10 mouse cellular contexts compared by ENCODE assay signal in genomic region chr15:79194048-79194447, GRCm38 (mm10). TPM values are rescaled to one million over a fixed set of nuclear protein-coding genes. Genes with fewer than 3 reads are reported as not detected.
DNase-seq lines count a peak whose midpoint lies in the region; ATAC-seq and TF ChIP-seq lines count a peak whose summit lies in the region.
"Had no signal": no experiment of that assay in that cellular context is flagged by ENCODE, and none has a peak within 500 bp of the region (broad histone marks: within the 10 kb centered on the region; RNA-seq: fewer than 3 reads in every experiment).

No protein-coding gene starts in this region.

- peaks cover 19% of the 10 kb centered on the region for H3K4me1 ChIP-seq in forebrain, embryonic 11.5 days (replicated peaks; ENCODE audit: control insufficient read depth, insufficient read depth, low read length)
- peaks cover 18% of the 10 kb centered on the region for H3K4me1 ChIP-seq in limb, embryonic 13.5 days
- H3K4me1 ChIP-seq in stomach, embryonic 15.5 days: 0 out of 2 replicates have a peak, but pooled peaks cover 12% of the 10 kb centered on the region

- H3K36me3 ChIP-seq in forebrain, embryonic 11.5 days (ENCODE audit: control insufficient read depth, insufficient read depth, low read length): no peaks in the 10 kb centered on the region
- H3K36me3 ChIP-seq in limb, embryonic 13.5 days: no peaks in the 10 kb centered on the region
- H3K36me3 ChIP-seq in stomach, embryonic 15.5 days: no peaks in the 10 kb centered on the region
- H3K36me3 ChIP-seq: kidney, embryonic 15.5 days had no signal

- H3K4me2 ChIP-seq in forebrain, embryonic 11.5 days (ENCODE audit: low read depth, low read length, severe bottlenecking): no peak overlapping the region
- no peak overlapping the region for H3K4me2 ChIP-seq in limb, embryonic 13.5 days (replicated peaks)
- H3K4me2 ChIP-seq in stomach, embryonic 15.5 days: no peak overlapping the region

- TF ChIP-seq CTCF in layer of hippocampus, adult 2 months (conservative IDR thresholded peaks at IDR 0.05): no peak

- H3K9me3 ChIP-seq in forebrain, embryonic 11.5 days (ENCODE audit: control insufficient read depth, low read length): no peaks in the 10 kb centered on the region
- H3K9me3 ChIP-seq in limb, embryonic 13.5 days: no peaks in the 10 kb centered on the region
- H3K9me3 ChIP-seq in stomach, embryonic 15.5 days: no peaks in the 10 kb centered on the region
- H3K9me3 ChIP-seq: kidney, embryonic 15.5 days had no signal

- DNase-seq in layer of hippocampus, adult 2 months (ENCODE audit: low spot score in 2 of 2): no peak
- DNase-seq in layer of hippocampus, adult 11-12 months (ENCODE audit: low spot score): no peak
- no peak for DNase-seq in forebrain, embryonic 11.5 days (ENCODE audit: low spot score)
- DNase-seq in thymus, postnatal 4 days: no peak
- DNase-seq in B cell, adult 2 months: no peak
- DNase-seq: adrenal gland, postnatal 10 days; cerebellum, postnatal 14 days had no signal

- H3K4me3 ChIP-seq in layer of hippocampus, adult 2 months: no peak overlapping the region
- H3K4me3 ChIP-seq in forebrain, embryonic 11.5 days (ENCODE audit: low read depth, low read length): no peak overlapping the region
- H3K4me3 ChIP-seq in limb, embryonic 13.5 days: no peak overlapping the region
- no peak overlapping the region for H3K4me3 ChIP-seq in stomach, embryonic 15.5 days (replicated peaks)
- H3K4me3 ChIP-seq: kidney, embryonic 15.5 days had no signal

- ATAC-seq in forebrain, embryonic 11.5 days (replicated peaks; ENCODE audit: low FRiP score): no peak
- ATAC-seq in limb, embryonic 13.5 days (ENCODE audit: low FRiP score, low read depth): no peak
- no peak for ATAC-seq in stomach, embryonic 15.5 days (ENCODE audit: insufficient read depth, low FRiP score, low read depth)

- WGBS in forebrain, embryonic 11.5 days: 89% methylated on average over 9 of the region's 9 CpGs
- 74% methylated on average over 9 of the region's 9 CpGs for WGBS in limb, embryonic 13.5 days
- WGBS in stomach, embryonic 15.5 days: 67% methylated on average over 9 of the region's 9 CpGs

- no peaks in the 10 kb centered on the region for H3K27me3 ChIP-seq in forebrain, embryonic 11.5 days (ENCODE audit: control insufficient read depth, insufficient read depth, low read length)
- no peaks in the 10 kb centered on the region for H3K27me3 ChIP-seq in limb, embryonic 13.5 days
- H3K27me3 ChIP-seq in stomach, embryonic 15.5 days (replicated peaks): no peaks in the 10 kb centered on the region

- H3K9ac ChIP-seq in forebrain, embryonic 11.5 days (ENCODE audit: low read length): peak overlapping the region; percentile 65; the same call in 1 of the 2 replicates
- H3K9ac ChIP-seq in limb, embryonic 13.5 days: peak overlapping the region; percentile 55; the same call in 1 of the 2 replicates
- H3K9ac ChIP-seq in stomach, embryonic 15.5 days: no peak overlapping the region
- H3K9ac ChIP-seq: kidney, embryonic 15.5 days had no signal

- H3K27ac ChIP-seq in layer of hippocampus, adult 2 months: peak overlapping the region; percentile 87
- H3K27ac ChIP-seq in forebrain, embryonic 11.5 days (ENCODE audit: low read depth, low read length): peak overlapping the region; percentile 92
- H3K27ac ChIP-seq in limb, embryonic 13.5 days: 0 out of 2 replicates have a peak overlapping the region, but pooled peaks have one; percentile 80
- peak overlapping the region; percentile 81 for H3K27ac ChIP-seq in stomach, embryonic 15.5 days

RNA-seq across cellular contexts. Expression of gene Sox10, which starts 29.0 kb away (rescaled TPM):
- total RNA-seq in layer of hippocampus, adult 2 months (2021): 10 to 100 TPM; 27.7 to 30.4 TPM
- 1.3 and 1.4 TPM in 2 replicates for polyA plus RNA-seq in forebrain, embryonic 11.5 days (2014; fragmentation: Nextera tagmentation; extraction: Ambion mirVana)
- polyA plus RNA-seq in limb, embryonic 13.5 days (2015; fragmentation: Nextera tagmentation; extraction: Ambion mirVana): 5.9 and 6.3 TPM in 2 replicates
- polyA plus RNA-seq in stomach, embryonic 15.5 days (2015; fragmentation: Nextera tagmentation; extraction: Ambion mirVana): 9.1 and 9.7 TPM in 2 replicates

RNA-seq across cellular contexts. Expression of gene Pick1, which starts 34.9 kb away (rescaled TPM):
- total RNA-seq in layer of hippocampus, adult 2 months (2021): 10 to 100 TPM; 46.1 to 49.7 TPM
- 29.0 and 32.4 TPM in 2 replicates for polyA plus RNA-seq in forebrain, embryonic 11.5 days (2014; fragmentation: Nextera tagmentation; extraction: Ambion mirVana)
- 52.7 and 57.4 TPM in 2 replicates for polyA plus RNA-seq in limb, embryonic 13.5 days (2015; fragmentation: Nextera tagmentation; extraction: Ambion mirVana)
- polyA plus RNA-seq in stomach, embryonic 15.5 days (2015; fragmentation: Nextera tagmentation; extraction: Ambion mirVana): 47.6 and 51.4 TPM in 2 replicates

RNA-seq across cellular contexts. Expression of gene Gm49486, which starts 35.1 kb away (rescaled TPM):
- total RNA-seq in layer of hippocampus, adult 2 months (2021): under 1 TPM; 0.31 to 0.49 TPM
- 0.31 and 0.41 TPM in 2 replicates for polyA plus RNA-seq in forebrain, embryonic 11.5 days (2014; fragmentation: Nextera tagmentation; extraction: Ambion mirVana)
- 1.3 and 1.4 TPM in 2 replicates for polyA plus RNA-seq in limb, embryonic 13.5 days (2015; fragmentation: Nextera tagmentation; extraction: Ambion mirVana)
- 0.61 and 0.65 TPM in 2 replicates for polyA plus RNA-seq in stomach, embryonic 15.5 days (2015; fragmentation: Nextera tagmentation; extraction: Ambion mirVana)

RNA-seq across cellular contexts. Expression of gene 1700088E04Rik, which starts 53.0 kb away (rescaled TPM):
- total RNA-seq in layer of hippocampus, adult 2 months (2021): 10 to 100 TPM in 1 of 2 experiments, 1 to 10 TPM in 1; 8.8 to 10.3 TPM
- 9.3 and 10.6 TPM in 2 replicates for polyA plus RNA-seq in forebrain, embryonic 11.5 days (2014; fragmentation: Nextera tagmentation; extraction: Ambion mirVana)
- 5.6 and 7.5 TPM in 2 replicates for polyA plus RNA-seq in limb, embryonic 13.5 days (2015; fragmentation: Nextera tagmentation; extraction: Ambion mirVana)
- 6.7 and 6.9 TPM in 2 replicates for polyA plus RNA-seq in stomach, embryonic 15.5 days (2015; fragmentation: Nextera tagmentation; extraction: Ambion mirVana)

RNA-seq across cellular contexts. Expression of gene Polr2f, which starts 53.2 kb away (rescaled TPM):
- 100 to 1,000 TPM in 1 of 2 experiments, 10 to 100 TPM in 1; 97.9 to 103 TPM for total RNA-seq in layer of hippocampus, adult 2 months (2021)
- polyA plus RNA-seq in forebrain, embryonic 11.5 days (2014; fragmentation: Nextera tagmentation; extraction: Ambion mirVana): 378 and 386 TPM in 2 replicates
- polyA plus RNA-seq in limb, embryonic 13.5 days (2015; fragmentation: Nextera tagmentation; extraction: Ambion mirVana): 293 and 294 TPM in 2 replicates
- 308 and 336 TPM in 2 replicates for polyA plus RNA-seq in stomach, embryonic 15.5 days (2015; fragmentation: Nextera tagmentation; extraction: Ambion mirVana)
